Mouse (Mus musculus) lung, postnatal 0 days (tissue): ENCODE measurements around the gene Sf3b3.

ENCODE experiments used
- CTCF ChIP-seq: IDR thresholded peaks from 2 replicates; pipeline ENCODE4 v1.5.1; 2016; ENCODE audit warnings: antibody characterized with exemption, mild to moderate bottlenecking
- EP300 ChIP-seq: IDR thresholded peaks from 2 replicates; pipeline ENCODE4 v1.6.1; 2016; ENCODE audit warnings: antibody characterized with exemption, mild to moderate bottlenecking, control low read depth

- no peak for TF ChIP-seq EP300
- no peak for TF ChIP-seq CTCF
Measured at GRCm38 (mm10) chr8:110877862-110878261, 31.3 kb upstream of the Sf3b3 start.
